Mouse (Mus musculus) E14TG2a.4 (cell line): Measurements from ENCODE around the gene Gm49450.
"Not testable (repeated sequence)": the region's sequence is repeated elsewhere in the genome, so short reads cannot be mapped to it uniquely, and the experiment has no call there.

Experiments
- CTCF ChIP-seq: conservative IDR thresholded peaks from 2 replicates; pipeline ENCODE4 v1.5.1; 2014; ENCODE audit warnings: low read length
- POU5F1 ChIP-seq: IDR thresholded peaks from 2 replicates; pipeline ENCODE4 v1.6.1; 2014; ENCODE audit warnings: low read length, borderline replicate concordance

DNA sequence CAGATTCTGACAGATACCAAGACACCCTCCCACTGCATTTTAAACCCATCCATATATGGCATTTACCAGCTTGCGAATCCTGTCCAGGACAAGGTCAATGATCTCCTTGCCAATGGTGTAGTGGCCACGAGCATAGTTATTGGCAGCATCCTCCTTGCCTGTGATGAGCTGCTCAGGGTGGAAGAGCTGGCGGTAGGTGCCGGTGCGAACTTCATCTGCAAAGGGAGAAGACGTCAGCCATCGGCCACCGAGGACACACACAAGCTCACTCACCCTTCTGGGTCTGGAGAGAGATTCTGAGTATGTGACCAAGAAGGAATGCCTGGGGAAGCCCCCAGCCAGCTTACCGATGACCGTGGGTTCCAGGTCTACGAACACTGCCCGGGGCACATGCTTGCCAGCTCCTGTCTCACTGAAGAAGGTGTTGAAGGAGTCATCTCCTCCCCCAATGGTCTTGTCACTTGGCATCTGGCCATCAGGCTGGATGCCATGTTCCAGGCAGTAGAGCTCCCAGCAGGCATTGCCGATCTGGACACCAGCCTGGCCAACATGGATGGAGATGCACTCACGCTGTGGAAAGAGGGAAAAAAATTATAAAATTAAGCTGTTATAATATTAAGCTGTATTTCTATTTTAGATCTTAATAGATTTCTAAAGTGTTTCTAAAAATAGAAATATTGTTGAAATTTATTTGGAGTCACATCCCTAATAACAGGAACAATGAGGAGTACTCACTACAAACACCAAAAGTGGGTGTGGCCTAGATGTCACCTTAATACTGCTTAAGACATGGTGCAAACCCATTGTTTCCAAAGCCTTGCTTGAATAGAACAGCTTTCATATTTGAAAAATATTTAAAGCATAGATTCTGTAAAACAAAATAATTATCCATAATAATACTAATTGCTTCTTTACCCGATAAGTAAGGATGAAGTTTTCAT lies 2.0 kb downstream of the Gm49450 start:
- not testable (repeated sequence) for TF ChIP-seq CTCF, POU5F1
